Mouse (Mus musculus) neural tube, embryonic 10.5 days (tissue): ENCODE measurements around the gene Tmem52.
"Not testable (repeated sequence)": the region's sequence is repeated elsewhere in the genome, so short reads cannot be mapped to it uniquely, and the experiment has no call there.

ENCODE experiments used
- DNase-seq: peaks from one replicate; pipeline ENCODE4 v3.0.0-alpha.2; 2017; ENCODE audit warnings: low spot score; ENCODE audit errors: extremely low spot score

Gene Tmem52

GRCm38 (mm10) chr4:155471406-155471805, 2.5 kb downstream of the Tmem52 start:
- DNase-seq = no peak

- no peak for DNase-seq
Measured at GRCm38 (mm10) chr4:155472716-155473290, 3.9 kb downstream of the Tmem52 start.

- no peak for DNase-seq
Measured at GRCm38 (mm10) chr4:155473319-155473718, 4.4 kb downstream of the Tmem52 start.

- DNase-seq = not testable (repeated sequence)
Measured at GRCm38 (mm10) chr4:155473796-155474195, 4.9 kb downstream of the Tmem52 start.

GRCm38 (mm10) chr4:155481381-155482124, 12.6 kb downstream of the Tmem52 start:
- peak; percentile 91 for DNase-seq

- DNase-seq = no peak
Measured at GRCm38 (mm10) chr4:155482125-155482480, 13.2 kb downstream of the Tmem52 start.

GRCm38 (mm10) chr4:155482733-155483540, 14.0 kb downstream of the Tmem52 start:
- no peak for DNase-seq

- DNase-seq = no peak
Measured at GRCm38 (mm10) chr4:155485521-155485920, 16.6 kb downstream of the Tmem52 start.

- DNase-seq = no peak
Measured at GRCm38 (mm10) chr4:155487746-155488145, 18.8 kb downstream of the Tmem52 start.

- no peak for DNase-seq
Measured at GRCm38 (mm10) chr4:155488232-155489025, 19.5 kb downstream of the Tmem52 start.

GRCm38 (mm10) chr4:155489101-155489970, 20.4 kb downstream of the Tmem52 start:
- no peak for DNase-seq

GRCm38 (mm10) chr4:155490456-155490855, 21.5 kb downstream of the Tmem52 start:
- no peak for DNase-seq

GRCm38 (mm10) chr4:155490990-155491504, 22.1 kb downstream of the Tmem52 start, which contains the start of gene Gnb1:
Gnb1 (plus strand) TSS chr4:155491361.
- peak; percentile 93 for DNase-seq

GRCm38 (mm10) chr4:155491529-155492130, 22.7 kb downstream of the Tmem52 start:
- peak; percentile 81 for DNase-seq

GRCm38 (mm10) chr4:155492131-155492633, 23.3 kb downstream of the Tmem52 start:
- no peak for DNase-seq

GRCm38 (mm10) chr4:155494891-155495290, 26.0 kb downstream of the Tmem52 start:
- DNase-seq = no peak

GRCm38 (mm10) chr4:155497963-155498362, 29.0 kb downstream of the Tmem52 start:
- no peak for DNase-seq

- no peak for DNase-seq
Measured at GRCm38 (mm10) chr4:155501126-155501525, 32.2 kb downstream of the Tmem52 start.

- no peak for DNase-seq
Measured at GRCm38 (mm10) chr4:155505067-155505466, 36.2 kb downstream of the Tmem52 start.
